Mouse (Mus musculus): ENCODE measurements at regions not wholly inside any gene's neighbourhood (a gene's known extent, or its start where the extent isn't known, plus 50 kb on each side); places are given as distances from the start of the nearest gene placed in this dataset.

DNA sequence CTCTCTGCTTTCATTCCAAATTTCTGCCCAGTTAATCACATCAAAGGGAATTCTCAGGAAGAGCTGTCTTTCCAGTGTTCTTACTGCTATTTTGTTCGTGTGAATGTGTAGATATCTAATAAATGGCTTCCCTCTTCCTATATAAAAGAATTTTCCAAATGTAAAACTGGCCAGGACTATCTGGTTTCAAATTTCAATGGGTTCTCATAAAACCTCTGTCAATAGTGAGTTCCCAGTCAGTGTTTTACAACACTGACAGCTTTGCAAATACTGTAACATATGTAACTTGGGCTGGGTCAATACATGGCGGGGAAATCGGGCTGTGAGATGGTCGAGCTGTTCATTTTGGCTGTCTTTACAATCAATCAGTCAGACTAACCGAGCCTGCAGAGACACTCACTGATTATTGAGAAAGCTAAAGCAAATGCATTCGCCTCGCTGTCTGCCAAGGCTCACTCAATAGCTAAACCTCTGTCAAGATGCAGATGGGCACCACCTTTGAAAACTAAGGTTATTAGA lies 155.0 kb upstream of the Slc24a2 start:
- Histone ChIP-seq H3K36me3 (replicated peaks) (no peaks in the 10 kb centered on the region), H3K4me1 (ENCODE audit: insufficient read depth, low read depth, low read length) (no peaks in the 10 kb centered on the region), H3K27me3 (ENCODE audit: insufficient read depth, low read length) (no peaks in the 10 kb centered on the region), H3K9me3 (replicated peaks) (no peaks in the 10 kb centered on the region), H3K4me3 (ENCODE audit: low read depth, low read length) (no peak overlapping the region)
- DNase-seq (ENCODE audit: low spot score) (no peak), ATAC-seq (ENCODE audit: extremely low read depth, insufficient number of reproducible peaks, low FRiP score, poor library complexity, severe bottlenecking) (no peak)
- TF ChIP-seq GATA2 (IDR thresholded peaks at IDR 0.05; ENCODE audit: borderline replicate concordance, low read depth, low read length) (no peak), TAL1 (conservative IDR thresholded peaks at IDR 0.05; ENCODE audit: low read depth, low read length) (no peak), GATA1 (IDR thresholded peaks at IDR 0.05; ENCODE audit: borderline replicate concordance, low read length) (no peak), POLR2AphosphoS5 (IDR thresholded peaks at IDR 0.05; ENCODE audit: insufficient replicate concordance, low read depth, low read length) (no peak), CTCF (IDR thresholded peaks at IDR 0.05; ENCODE audit: low read depth, low read length) (no peak)

DNA sequence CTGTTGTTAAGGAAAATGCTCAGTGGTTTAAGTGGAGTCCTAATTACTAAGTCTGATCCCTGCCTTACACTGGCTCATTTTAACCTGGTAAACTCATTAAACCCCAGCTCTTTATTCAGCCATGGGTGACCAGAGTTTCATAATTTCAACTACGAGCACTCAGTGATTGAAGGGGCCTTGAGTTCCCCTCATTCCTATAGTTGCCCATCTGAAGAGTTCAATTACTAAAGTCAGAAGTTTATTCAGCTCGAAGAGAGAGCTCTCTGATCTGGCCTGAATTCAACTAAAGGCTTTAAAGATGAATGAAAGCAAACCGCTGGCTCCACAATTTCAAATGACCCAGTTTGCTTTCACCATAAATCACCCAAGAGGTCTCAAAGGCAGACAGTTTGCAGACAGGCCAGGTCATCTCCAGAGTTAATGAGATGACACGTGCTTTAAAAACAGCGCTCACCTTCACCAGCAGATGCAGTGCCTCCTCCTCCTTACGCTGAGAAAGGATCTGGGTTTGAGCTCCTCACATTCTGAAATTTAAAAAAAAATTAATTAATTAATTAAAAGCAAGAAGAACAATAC lies 154.3 kb upstream of the Slc24a2 start:
- Histone ChIP-seq H3K4me3 (ENCODE audit: low read depth, low read length) (no peak overlapping the region), H3K36me3 (replicated peaks) (no peaks in the 10 kb centered on the region), H3K27me3 (ENCODE audit: insufficient read depth, low read length) (no peaks in the 10 kb centered on the region), H3K4me1 (ENCODE audit: insufficient read depth, low read depth, low read length) (no peaks in the 10 kb centered on the region), H3K9me3 (replicated peaks) (no peaks in the 10 kb centered on the region)
- ATAC-seq (ENCODE audit: extremely low read depth, insufficient number of reproducible peaks, low FRiP score, poor library complexity, severe bottlenecking) = no peak
- no peak for DNase-seq (ENCODE audit: low spot score)
- no peak for TF ChIP-seq CTCF (IDR thresholded peaks at IDR 0.05; ENCODE audit: low read depth, low read length)
- no peak for TF ChIP-seq TAL1 (conservative IDR thresholded peaks at IDR 0.05; ENCODE audit: low read depth, low read length)
- no peak for TF ChIP-seq GATA2 (IDR thresholded peaks at IDR 0.05; ENCODE audit: borderline replicate concordance, low read depth, low read length)
- TF ChIP-seq GATA1 (IDR thresholded peaks at IDR 0.05; ENCODE audit: borderline replicate concordance, low read length) = no peak
- no peak for TF ChIP-seq POLR2AphosphoS5 (IDR thresholded peaks at IDR 0.05; ENCODE audit: insufficient replicate concordance, low read depth, low read length)

DNA sequence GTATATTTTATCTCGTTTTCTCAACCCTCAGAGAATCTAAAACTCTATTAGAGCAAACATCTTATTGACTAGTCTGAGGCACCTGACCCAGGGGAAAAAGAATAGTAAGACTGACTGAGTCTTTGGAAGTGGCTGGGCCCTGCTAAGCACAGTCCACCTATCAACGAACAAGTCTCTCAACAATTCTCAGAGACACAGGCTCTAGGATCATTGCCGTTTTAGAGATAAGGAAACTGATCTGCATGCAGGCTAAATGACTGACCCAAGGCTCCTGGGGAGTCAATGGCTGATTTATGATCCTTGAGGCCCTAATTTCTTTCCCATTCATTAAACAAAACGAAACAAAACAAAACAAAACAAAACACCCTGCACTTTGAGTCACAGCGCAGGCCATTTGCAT lies 150.4 kb upstream of the Slc24a2 start:
- DNase-seq (ENCODE audit: low spot score) = no peak
- H3K9me3 ChIP-seq (replicated peaks) = no peaks in the 10 kb centered on the region
- no peaks in the 10 kb centered on the region for H3K36me3 ChIP-seq (replicated peaks)
- no peaks in the 10 kb centered on the region; the same call in none of the 2 replicates for H3K27me3 ChIP-seq (ENCODE audit: insufficient read depth, low read length)
- no peak overlapping the region for H3K4me3 ChIP-seq (ENCODE audit: low read depth, low read length)
- no peak for ATAC-seq (ENCODE audit: extremely low read depth, insufficient number of reproducible peaks, low FRiP score, poor library complexity, severe bottlenecking)
- TF ChIP-seq POLR2AphosphoS5 (IDR thresholded peaks at IDR 0.05; ENCODE audit: insufficient replicate concordance, low read depth, low read length) (no peak), GATA2 (IDR thresholded peaks at IDR 0.05; ENCODE audit: borderline replicate concordance, low read depth, low read length) (no peak), GATA1 (IDR thresholded peaks at IDR 0.05; ENCODE audit: borderline replicate concordance, low read length) (no peak), CTCF (IDR thresholded peaks at IDR 0.05; ENCODE audit: low read depth, low read length) (no peak), TAL1 (conservative IDR thresholded peaks at IDR 0.05; ENCODE audit: low read depth, low read length) (no peak)
- H3K4me1 ChIP-seq (ENCODE audit: insufficient read depth, low read depth, low read length) = no peaks in the 10 kb centered on the region

DNA sequence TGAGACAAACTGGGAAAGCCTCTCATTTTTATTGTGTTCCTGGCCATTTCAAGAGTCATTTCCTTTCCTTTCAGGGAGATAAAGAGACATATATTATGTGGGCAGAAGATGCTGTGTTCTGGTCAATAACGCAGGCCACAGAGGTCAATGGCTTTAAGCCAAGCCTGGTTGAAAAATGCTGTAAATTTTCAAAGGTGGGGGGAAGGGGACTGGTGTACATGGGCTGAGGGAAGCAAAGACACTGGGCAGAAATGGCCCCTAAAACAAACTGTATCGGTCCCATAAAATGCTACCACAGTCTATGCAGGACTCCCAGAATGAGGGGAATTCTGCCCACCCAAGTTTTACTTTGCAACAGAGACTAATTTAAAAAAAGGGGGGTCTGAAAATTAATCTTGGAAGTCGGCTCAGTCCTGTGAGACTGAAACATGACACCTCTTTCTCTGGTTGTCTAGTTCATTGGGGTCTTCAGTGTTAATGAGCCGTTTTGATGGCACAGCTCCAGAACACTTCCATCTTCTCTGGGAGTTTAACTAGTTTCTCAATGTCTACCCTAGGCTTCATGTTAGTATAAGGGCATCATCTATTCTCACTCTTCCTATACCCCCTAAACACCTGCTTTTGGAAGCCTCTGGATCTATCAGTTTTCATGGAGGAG lies 149.4 kb upstream of the Slc24a2 start:
- ATAC-seq (ENCODE audit: extremely low read depth, insufficient number of reproducible peaks, low FRiP score, poor library complexity, severe bottlenecking) = no peak
- Histone ChIP-seq H3K4me1 (ENCODE audit: insufficient read depth, low read depth, low read length) (no peaks in the 10 kb centered on the region), H3K4me3 (ENCODE audit: low read depth, low read length) (no peak overlapping the region), H3K36me3 (replicated peaks) (no peaks in the 10 kb centered on the region), H3K27me3 (ENCODE audit: insufficient read depth, low read length) (no peaks in the 10 kb centered on the region; the same call in none of the 2 replicates), H3K9me3 (replicated peaks) (no peaks in the 10 kb centered on the region)
- TF ChIP-seq POLR2AphosphoS5 (IDR thresholded peaks at IDR 0.05; ENCODE audit: insufficient replicate concordance, low read depth, low read length) (no peak), TAL1 (conservative IDR thresholded peaks at IDR 0.05; ENCODE audit: low read depth, low read length) (no peak), GATA1 (IDR thresholded peaks at IDR 0.05; ENCODE audit: borderline replicate concordance, low read length) (no peak), CTCF (IDR thresholded peaks at IDR 0.05; ENCODE audit: low read depth, low read length) (no peak), GATA2 (IDR thresholded peaks at IDR 0.05; ENCODE audit: borderline replicate concordance, low read depth, low read length) (no peak)
- DNase-seq (ENCODE audit: low spot score) = no peak

DNA sequence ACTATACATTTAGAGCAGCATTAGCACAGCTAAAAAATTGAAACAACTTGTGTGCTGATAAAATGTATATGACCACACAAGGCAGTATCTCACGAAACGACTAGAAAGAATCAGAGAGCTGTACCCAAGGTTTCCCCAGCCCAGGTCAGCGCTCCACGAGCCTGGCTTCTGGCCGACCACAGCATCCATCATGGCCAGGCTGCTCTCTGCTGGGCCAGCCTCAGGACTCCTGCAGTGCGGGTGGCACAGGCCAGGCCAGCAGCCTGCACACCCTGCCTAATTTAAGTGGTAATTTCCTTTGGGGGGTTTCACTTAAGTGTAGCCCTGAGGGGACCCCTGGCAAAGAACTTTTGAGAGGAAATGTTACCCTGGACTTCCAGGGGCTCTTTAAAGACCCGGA lies 141.7 kb upstream of the Slc24a2 start:
- no peaks in the 10 kb centered on the region for H3K36me3 ChIP-seq (replicated peaks)
- no peaks in the 10 kb centered on the region for H3K9me3 ChIP-seq (replicated peaks)
- H3K4me3 ChIP-seq (ENCODE audit: low read depth, low read length) = no peak overlapping the region
- peaks cover 6% of the 10 kb centered on the region for H3K27me3 ChIP-seq (ENCODE audit: insufficient read depth, low read length)
- no peak for TF ChIP-seq POLR2AphosphoS5 (IDR thresholded peaks at IDR 0.05; ENCODE audit: insufficient replicate concordance, low read depth, low read length)
- no peak for TF ChIP-seq TAL1 (conservative IDR thresholded peaks at IDR 0.05; ENCODE audit: low read depth, low read length)
- no peak for TF ChIP-seq CTCF (IDR thresholded peaks at IDR 0.05; ENCODE audit: low read depth, low read length)
- TF ChIP-seq GATA2 (IDR thresholded peaks at IDR 0.05; ENCODE audit: borderline replicate concordance, low read depth, low read length) = no peak
- no peak for TF ChIP-seq GATA1 (IDR thresholded peaks at IDR 0.05; ENCODE audit: borderline replicate concordance, low read length)
- DNase-seq (ENCODE audit: low spot score) = no peak
- peaks cover 5% of the 10 kb centered on the region for H3K4me1 ChIP-seq (ENCODE audit: insufficient read depth, low read depth, low read length)
- no peak for ATAC-seq (ENCODE audit: extremely low read depth, insufficient number of reproducible peaks, low FRiP score, poor library complexity, severe bottlenecking)

DNA sequence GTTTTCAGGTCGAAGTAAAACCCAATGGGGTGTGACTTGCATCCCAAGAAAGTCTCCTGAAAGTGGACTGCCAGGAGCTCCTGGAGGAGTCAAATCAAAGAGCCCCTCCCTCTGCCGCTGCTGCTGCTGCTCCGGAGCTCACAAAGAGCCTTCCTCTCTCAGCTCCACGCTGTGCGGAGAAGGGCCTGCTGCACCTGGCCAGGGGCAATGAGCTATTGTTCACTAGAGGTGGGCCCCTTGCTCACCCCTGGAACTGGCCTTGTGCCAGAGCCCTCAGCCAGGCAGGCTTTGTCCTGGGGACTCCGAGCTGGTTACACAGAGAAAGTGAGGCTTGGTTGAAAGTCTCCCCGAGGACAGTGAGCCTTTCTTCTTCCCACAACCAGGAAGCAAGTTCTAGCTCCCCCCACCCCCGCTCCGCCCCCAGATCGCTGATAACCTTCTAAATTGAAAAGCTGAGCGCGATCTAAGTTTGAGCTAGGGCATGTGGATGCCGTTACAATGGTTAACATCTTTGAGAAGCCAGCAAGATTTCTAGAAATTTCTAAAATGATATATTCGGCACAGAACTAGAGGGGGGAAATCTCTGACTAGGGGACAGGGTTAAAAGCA lies 139.5 kb upstream of the Slc24a2 start:
- Histone ChIP-seq H3K36me3 (replicated peaks) (no peaks in the 10 kb centered on the region), H3K9me3 (replicated peaks) (no peaks in the 10 kb centered on the region), H3K4me1 (ENCODE audit: insufficient read depth, low read depth, low read length) (peaks cover 5% of the 10 kb centered on the region), H3K4me3 (ENCODE audit: low read depth, low read length) (no peak overlapping the region), H3K27me3 (ENCODE audit: insufficient read depth, low read length) (peaks cover 6% of the 10 kb centered on the region)
- no peak for ATAC-seq (ENCODE audit: extremely low read depth, insufficient number of reproducible peaks, low FRiP score, poor library complexity, severe bottlenecking)
- TF ChIP-seq POLR2AphosphoS5 (IDR thresholded peaks at IDR 0.05; ENCODE audit: insufficient replicate concordance, low read depth, low read length) = no peak
- no peak for TF ChIP-seq TAL1 (conservative IDR thresholded peaks at IDR 0.05; ENCODE audit: low read depth, low read length)
- no peak for DNase-seq (ENCODE audit: low spot score)

Data from G1E (cell line).